ENCODE assay signal across 11 mouse cellular contexts in the genomic region with DNA sequence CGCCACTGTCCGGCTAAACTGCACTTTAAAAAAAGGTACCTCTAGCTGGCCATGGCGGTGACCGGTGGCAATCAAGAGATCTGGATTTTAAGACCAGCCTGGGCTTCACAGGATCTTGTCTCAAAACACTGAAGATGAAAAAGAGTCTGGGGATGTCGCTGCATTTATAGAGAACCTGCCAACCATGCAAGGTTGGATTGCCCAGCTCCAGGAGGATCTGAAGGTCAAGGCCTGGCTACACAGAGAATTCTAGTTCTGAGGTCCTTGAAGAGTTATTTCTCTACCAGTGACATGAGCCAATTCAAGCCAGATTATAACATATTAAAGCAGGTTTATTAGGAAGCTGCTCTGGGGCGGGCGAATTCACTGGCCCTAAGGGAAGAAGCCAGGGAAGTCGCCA.
"Had no signal": no experiment of that assay in that cellular context is flagged by ENCODE, and none has a peak within 500 bp of the region (broad histone marks: within the 10 kb centered on the region; RNA-seq: fewer than 3 reads in every experiment).

No protein-coding gene starts in this region.

- DNase-seq: kidney, postnatal 10 days; kidney, postnatal 36 days; layer of hippocampus, postnatal 36 days; liver, embryonic 13.5 days; lung, adult 2 months; lung, postnatal 14 days; lung, postnatal 4 days; midbrain, embryonic 14.5 days; thymus, adult 18-20 months; thymus, postnatal 36 days had no signal

- H3K9me3 ChIP-seq: liver, embryonic 13.5 days had no signal

- H3K36me3 ChIP-seq: liver, embryonic 13.5 days had no signal

- H3K9ac ChIP-seq: liver, embryonic 13.5 days had no signal

- H3K4me2 ChIP-seq: liver, embryonic 13.5 days had no signal

- H3K27ac ChIP-seq: left cerebral cortex, adult 2 months; liver, embryonic 13.5 days had no signal

- H3K4me3 ChIP-seq: left cerebral cortex, adult 2 months; liver, embryonic 13.5 days had no signal
